Mouse (Mus musculus): ENCODE measurements around the gene Gja5. TPM values are rescaled to one million over a fixed set of nuclear protein-coding genes. Genes with fewer than 3 reads are reported as not detected.
A peak's percentile ranks its signal among the peaks of the same experiment; 100 is the strongest.

Gja5 gene
- polyA plus RNA-seq, 1 experiment from 2014 or later: 14.0 TPM

- Histone ChIP-seq H3K9ac (replicated peaks) (no peak overlapping the region), H3K36me3 (no peaks in the 10 kb centered on the region), H3K4me1 (replicated peaks) (no peaks in the 10 kb centered on the region), H3K4me3 (replicated peaks) (no peak overlapping the region), H3K4me2 (no peak overlapping the region), H3K9me3 (peaks cover 8% of the 10 kb centered on the region; the same call in 1 of the 2 replicates), H3K27ac (no peak overlapping the region), H3K27me3 (no peaks in the 10 kb centered on the region)
- 58% methylated on average over 1 of the region's 1 CpGs for WGBS
- ATAC-seq (ENCODE audit: insufficient number of reproducible peaks, insufficient read depth, low FRiP score, low TSS enrichment, low read depth): no peak
These were observed 200.4 kb downstream of the Gja5 start for GRCm38 (mm10) chr3:97104696-97105430.

- no peak overlapping the region for H3K9ac ChIP-seq (replicated peaks)
- no peak overlapping the region for H3K4me3 ChIP-seq (replicated peaks)
- peaks cover 14% of the 10 kb centered on the region for H3K9me3 ChIP-seq
- 86% methylated on average over 6 of the region's 6 CpGs for WGBS
- H3K4me1 ChIP-seq (replicated peaks): no peaks in the 10 kb centered on the region
- no peaks in the 10 kb centered on the region for H3K36me3 ChIP-seq
- no peak overlapping the region for H3K4me2 ChIP-seq
- H3K27me3 ChIP-seq: no peaks in the 10 kb centered on the region
- H3K27ac ChIP-seq: no peak overlapping the region
- ATAC-seq (ENCODE audit: insufficient number of reproducible peaks, insufficient read depth, low FRiP score, low TSS enrichment, low read depth): no peak
These were observed 213.0 kb downstream of the Gja5 start for GRCm38 (mm10) chr3:97117511-97117910.

DNA sequence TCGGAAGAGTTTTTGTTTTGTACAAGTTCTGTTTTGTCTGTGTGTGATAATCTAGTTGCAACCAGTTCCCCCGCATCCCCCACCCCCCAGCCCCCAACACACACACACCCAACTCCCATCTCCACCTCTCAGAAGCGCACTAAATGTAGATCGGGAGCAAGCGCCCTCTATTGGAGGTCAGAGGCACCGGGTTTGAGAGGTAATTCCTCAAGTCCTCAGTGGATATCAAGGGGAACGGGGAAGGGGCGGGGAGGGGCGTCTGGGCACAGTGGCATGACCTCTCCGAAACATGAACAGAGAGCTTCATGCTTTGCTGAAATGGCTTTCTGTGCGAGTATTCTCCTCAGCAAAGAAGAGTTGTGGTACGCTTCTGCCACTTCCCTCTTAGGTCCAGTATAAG, 213.8 kb downstream of the Gja5 start:
- Histone ChIP-seq H3K4me3 (replicated peaks) (no peak overlapping the region), H3K4me1 (replicated peaks) (no peaks in the 10 kb centered on the region), H3K27ac (no peak overlapping the region), H3K9ac (replicated peaks) (no peak overlapping the region), H3K36me3 (no peaks in the 10 kb centered on the region), H3K4me2 (no peak overlapping the region), H3K27me3 (no peaks in the 10 kb centered on the region), H3K9me3 (peaks cover 14% of the 10 kb centered on the region)
- WGBS: 53% methylated on average over 12 of the region's 12 CpGs
- no peak for ATAC-seq (ENCODE audit: insufficient number of reproducible peaks, insufficient read depth, low FRiP score, low TSS enrichment, low read depth)

DNA sequence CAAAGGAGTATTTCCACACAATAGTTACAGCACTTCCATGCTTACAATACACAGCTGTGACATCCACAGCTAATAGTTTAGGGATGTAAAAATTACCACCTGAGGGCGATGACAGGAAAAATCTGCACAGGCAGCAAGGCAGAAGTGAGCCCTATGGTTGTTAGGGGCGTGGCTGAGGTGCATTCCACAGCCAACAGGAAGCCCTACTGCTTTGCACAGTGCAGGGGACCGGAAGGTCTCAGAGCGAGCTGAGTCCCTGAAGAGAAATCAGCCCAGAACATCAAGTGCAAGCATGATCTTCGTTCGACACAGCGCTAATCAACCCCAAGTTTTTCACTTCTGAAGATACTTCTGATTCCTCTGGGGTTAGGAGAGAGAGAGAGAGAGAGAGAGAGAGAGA, 219.7 kb downstream of the Gja5 start:
- WGBS: 38% methylated on average over 7 of the region's 7 CpGs
- Histone ChIP-seq H3K9ac (replicated peaks) (no peak overlapping the region), H3K27me3 (no peaks in the 10 kb centered on the region), H3K36me3 (no peaks in the 10 kb centered on the region), H3K27ac (no peak overlapping the region; the same call in 1 of the 2 replicates), H3K4me2 (no peak overlapping the region), H3K9me3 (peaks cover 5% of the 10 kb centered on the region; the same call in 1 of the 2 replicates), H3K4me1 (replicated peaks) (peaks cover 8% of the 10 kb centered on the region; the same call in 1 of the 2 replicates), H3K4me3 (replicated peaks) (no peak overlapping the region)
- 0 out of 2 replicates have a peak, but pooled peaks have one; percentile 75 for ATAC-seq (ENCODE audit: insufficient number of reproducible peaks, insufficient read depth, low FRiP score, low TSS enrichment, low read depth)

Other genes with a start within 250 kb of the Gja5 start
- 0.69 and 0.85 TPM in 2 replicates for gene Ankrd35, start 234.6 kb upstream of the Gja5 start, polyA plus RNA-seq (2016; fragmentation: Nextera tagmentation; extraction: Ambion mirVana)
- 70.2 and 70.8 TPM in 2 replicates for gene Pias3, start 208.3 kb upstream of the Gja5 start, polyA plus RNA-seq (2016; fragmentation: Nextera tagmentation; extraction: Ambion mirVana)
- 13.5 and 13.7 TPM in 2 replicates for gene Nudt17, start 196.1 kb upstream of the Gja5 start, polyA plus RNA-seq (2016; fragmentation: Nextera tagmentation; extraction: Ambion mirVana)
- gene Polr3c, start 177.1 kb upstream of the Gja5 start, polyA plus RNA-seq (2016; fragmentation: Nextera tagmentation; extraction: Ambion mirVana): 38.9 and 40.5 TPM in 2 replicates
- gene Rnf115, start 177.0 kb upstream of the Gja5 start, polyA plus RNA-seq (2016; fragmentation: Nextera tagmentation; extraction: Ambion mirVana): 64.4 and 66.0 TPM in 2 replicates
- gene Pdzk1, start 75.4 kb upstream of the Gja5 start, polyA plus RNA-seq (2016; fragmentation: Nextera tagmentation; extraction: Ambion mirVana): not detected in 2 replicates
- 0.08 and 0.14 TPM in 2 replicates for gene Cd160, start 75.3 kb upstream of the Gja5 start, polyA plus RNA-seq (2016; fragmentation: Nextera tagmentation; extraction: Ambion mirVana)
- gene Gpr89, start 653 bp downstream of the Gja5 start, polyA plus RNA-seq (2016; fragmentation: Nextera tagmentation; extraction: Ambion mirVana): 35.1 and 37.7 TPM in 2 replicates
- gene Gja8, start 21.3 kb downstream of the Gja5 start, polyA plus RNA-seq (2016; fragmentation: Nextera tagmentation; extraction: Ambion mirVana): not detected in 2 replicates

Measured in limb, embryonic 12.5 days (tissue).